Mouse (Mus musculus): ENCODE results near the gene Pcid2.
A peak's percentile ranks its signal among the peaks of the same experiment; 100 is the strongest.
"Not testable (repeated sequence)": the region's sequence is repeated elsewhere in the genome, so short reads cannot be mapped to it uniquely, and the experiment has no call there.

Gene Pcid2

GRCm38 (mm10) chr8:13104691-13105086, 570 bp downstream of the Pcid2 start:
- DNase-seq (ENCODE audit: extremely low read depth, insufficient read length, low spot score): peak; percentile 87

GRCm38 (mm10) chr8:13077542-13077941, 27.7 kb downstream of the Pcid2 start:
- DNase-seq (ENCODE audit: extremely low read depth, insufficient read length, low spot score): no peak

GRCm38 (mm10) chr8:13075579-13075978, 29.7 kb downstream of the Pcid2 start:
- DNase-seq (ENCODE audit: extremely low read depth, insufficient read length, low spot score): not testable (repeated sequence)

- DNase-seq (ENCODE audit: extremely low read depth, insufficient read length, low spot score): no peak
These were observed 30.2 kb downstream of the Pcid2 start for GRCm38 (mm10) chr8:13075044-13075443.

GRCm38 (mm10) chr8:13073255-13073654, 32.0 kb downstream of the Pcid2 start:
- no peak for DNase-seq (ENCODE audit: extremely low read depth, insufficient read length, low spot score)

- no peak for DNase-seq (ENCODE audit: extremely low read depth, insufficient read length, low spot score)
These were observed 42.1 kb downstream of the Pcid2 start for GRCm38 (mm10) chr8:13063112-13063511.

- no peak for DNase-seq (ENCODE audit: extremely low read depth, insufficient read length, low spot score)
These were observed 44.7 kb downstream of the Pcid2 start, which contains the start of gene Proz for GRCm38 (mm10) chr8:13060441-13061150. TSS of gene Proz (plus strand) at chr8:13060914.

- no peak for DNase-seq (ENCODE audit: extremely low read depth, insufficient read length, low spot score)
These were observed 47.9 kb downstream of the Pcid2 start for GRCm38 (mm10) chr8:13057351-13057750.

- no peak for DNase-seq (ENCODE audit: extremely low read depth, insufficient read length, low spot score)
These were observed 54.7 kb downstream of the Pcid2 start for GRCm38 (mm10) chr8:13050550-13050949.

GRCm38 (mm10) chr8:13047652-13048051, 57.6 kb downstream of the Pcid2 start:
- DNase-seq (ENCODE audit: extremely low read depth, insufficient read length, low spot score): no peak

GRCm38 (mm10) chr8:13041459-13041858, 63.8 kb downstream of the Pcid2 start:
- no peak for DNase-seq (ENCODE audit: extremely low read depth, insufficient read length, low spot score)

- no peak for DNase-seq (ENCODE audit: extremely low read depth, insufficient read length, low spot score)
These were observed 66.2 kb downstream of the Pcid2 start for GRCm38 (mm10) chr8:13039054-13039453.

GRCm38 (mm10) chr8:13037569-13037968, 67.7 kb downstream of the Pcid2 start:
- DNase-seq (ENCODE audit: extremely low read depth, insufficient read length, low spot score): no peak

- no peak for DNase-seq (ENCODE audit: extremely low read depth, insufficient read length, low spot score)
These were observed 68.2 kb downstream of the Pcid2 start, which contains the start of gene F10 for GRCm38 (mm10) chr8:13037015-13037414. TSS of gene F10 (plus strand) at chr8:13037308.

- DNase-seq (ENCODE audit: extremely low read depth, insufficient read length, low spot score): no peak
These were observed 68.9 kb downstream of the Pcid2 start for GRCm38 (mm10) chr8:13036346-13036812.

GRCm38 (mm10) chr8:13028482-13028881, 76.8 kb downstream of the Pcid2 start:
- no peak for DNase-seq (ENCODE audit: extremely low read depth, insufficient read length, low spot score)

GRCm38 (mm10) chr8:13027615-13028014, 77.6 kb downstream of the Pcid2 start:
- no peak for DNase-seq (ENCODE audit: extremely low read depth, insufficient read length, low spot score)

Data from 3134 (cell line).